Mouse (Mus musculus) macrophage (primary cell): Measurements from ENCODE around the gene Wdr53. TPM values are rescaled to one million over a fixed set of nuclear protein-coding genes. Genes with fewer than 3 reads are reported as not detected.
"Not testable (repeated sequence)": the region's sequence is repeated elsewhere in the genome, so short reads cannot be mapped to it uniquely, and the experiment has no call there.

Experiments
- H3K27ac ChIP-seq: fragments of 350-480 bp; formaldehyde crosslinking; 2 replicates; pipeline ENCODE4 v1.9.0; 2021
- H3K36me3 ChIP-seq: fragments of 350-480 bp; formaldehyde crosslinking; 2 replicates; pipeline ENCODE4 v1.9.0; 2021; ENCODE audit errors: inconsistent target
- H3K4me3 ChIP-seq: fragments of 350-480 bp; formaldehyde crosslinking; 2 replicates; pipeline ENCODE4 v1.9.0; 2021; ENCODE audit errors: inconsistent target
- H3K79me2 ChIP-seq: fragments of 350-480 bp; formaldehyde crosslinking; 2 replicates; pipeline ENCODE4 v1.9.0; 2021; ENCODE audit errors: inconsistent target
- WGBS: methylation state at CpG from one replicate; pipeline ENCODE4 v1.1.7; 2026; ENCODE audit warnings: inconsistent platforms; ENCODE audit not compliant: missing documents; 5-methylcytosine and 5-hydroxymethylcytosine counted together
- polyA plus RNA-seq: library from polyadenylated mRNA; stranded (reverse); fragments of 250-400 nt; gene quantifications from 3 replicates; pipeline ENCODE4 v1.2.4, GENCODE M21; 2018; ENCODE audit warnings: inconsistent platforms
- total RNA-seq, 78 experiments: library from RNA; depleted of rRNA; stranded (reverse); fragments of 250-400 nt; gene quantifications; 1 replicate in 9 of 78; 2 replicates in 24 of 78; 3 replicates in 43 of 78; 4 replicates in 2 of 78; pipeline ENCODE4 v1.2.4; 2018; ENCODE audit warnings: inconsistent platforms in 56 of 78

Gene Wdr53
- total RNA-seq (2018; cell fraction: chromatin; rRNA removed) = 10 to 100 TPM in 19 of 26 experiments, 1 to 10 TPM in 7; 5.2 to 29.7 (median 14.5) TPM
- 10 to 100 TPM in 23 of 26 experiments, 1 to 10 TPM in 3; 9.4 to 21.4 (median 17.3) TPM for total RNA-seq (2018; cell fraction: cytosol; rRNA removed)
- 10 to 100 TPM in 21 of 26 experiments, 1 to 10 TPM in 5; 6.4 to 33.6 (median 13.4) TPM for total RNA-seq (2018; cell fraction: nucleus; rRNA removed)
- polyA plus RNA-seq = 14.7 to 20.5 TPM (median 18.9 TPM) in 3 replicates

DNA sequence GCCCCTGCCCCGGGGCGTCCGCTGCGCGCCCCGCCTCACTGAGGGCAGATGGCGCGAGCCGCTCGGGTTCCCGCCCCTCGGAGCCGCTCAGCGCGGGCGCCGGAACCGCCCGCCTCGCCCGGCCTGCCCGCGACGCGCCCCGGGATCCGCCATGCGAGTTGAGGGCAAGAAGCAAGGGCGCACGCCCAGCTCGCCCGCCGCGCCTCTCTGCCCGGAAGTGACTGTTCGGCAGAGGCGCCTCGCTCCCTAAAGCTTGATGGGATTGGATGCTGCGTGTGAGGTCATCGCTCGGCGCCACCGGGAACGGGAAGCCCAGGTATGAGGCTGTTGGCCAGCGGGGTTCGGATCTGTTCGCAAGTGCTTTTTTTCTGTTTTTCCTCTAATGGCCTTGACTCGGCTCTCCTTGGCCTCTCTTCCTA is at the start of gene Wdr53, which contains the start of gene Fbxo45:
Wdr53 (plus strand) TSS at position 276 of the 419 bp plus-strand sequence.
Fbxo45 (minus strand) TSS at position 207 of the 419 bp plus-strand sequence.
- Histone ChIP-seq H3K36me3 (no peaks in the 10 kb centered on the region), H3K79me2 (peaks cover 74% of the 10 kb centered on the region), H3K27ac (peak within 1 kb of the TSS; percentile 70), H3K4me3 (peak within 1 kb of the TSS; percentile 99)
- 0% methylated on average over 46 of the region's 48 CpGs for WGBS

DNA sequence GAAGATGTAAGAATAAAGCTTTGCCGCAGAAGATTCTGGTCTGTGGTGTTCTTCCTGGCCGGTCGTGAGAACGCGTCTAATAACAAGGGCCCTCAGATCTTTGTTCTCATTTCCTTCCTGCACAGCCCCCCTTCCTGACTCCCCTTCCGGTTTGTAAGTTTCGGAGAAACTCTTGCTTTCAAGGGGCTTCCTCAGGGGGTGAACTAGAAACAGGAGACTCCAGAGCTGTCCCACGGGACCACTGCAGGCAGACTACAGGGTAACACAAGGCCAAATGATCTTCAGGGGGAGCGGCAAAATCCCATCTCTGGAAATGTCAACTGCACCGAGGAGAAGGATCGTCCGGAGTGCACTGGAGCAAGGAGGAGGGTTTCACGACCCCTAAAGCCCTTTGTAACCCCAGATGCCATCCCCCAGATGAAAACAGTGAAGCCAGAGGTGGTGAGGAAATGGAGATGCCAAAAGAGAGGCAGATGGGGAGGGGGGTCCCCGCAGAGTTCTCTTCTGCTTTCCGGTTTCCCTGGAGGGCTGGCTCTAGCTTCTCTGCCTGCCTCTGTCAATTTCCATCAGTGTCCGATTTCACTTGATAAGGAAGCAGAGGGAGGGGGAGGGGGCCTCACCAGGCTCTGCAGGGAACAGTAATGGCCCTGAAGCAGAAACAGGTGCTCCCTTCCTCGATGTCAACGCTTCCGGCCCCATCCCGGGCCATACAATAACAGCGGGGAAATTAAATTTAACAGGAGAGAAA is 46.6 kb upstream of the Wdr53 start:
- Histone ChIP-seq H3K4me3 (peak overlapping the region; percentile 9; the same call in 1 of the 2 replicates), H3K79me2 (no peaks in the 10 kb centered on the region), H3K36me3 (no peaks in the 10 kb centered on the region), H3K27ac (peak overlapping the region; percentile 70)
- 79% methylated on average over 20 of the region's 21 CpGs for WGBS

DNA sequence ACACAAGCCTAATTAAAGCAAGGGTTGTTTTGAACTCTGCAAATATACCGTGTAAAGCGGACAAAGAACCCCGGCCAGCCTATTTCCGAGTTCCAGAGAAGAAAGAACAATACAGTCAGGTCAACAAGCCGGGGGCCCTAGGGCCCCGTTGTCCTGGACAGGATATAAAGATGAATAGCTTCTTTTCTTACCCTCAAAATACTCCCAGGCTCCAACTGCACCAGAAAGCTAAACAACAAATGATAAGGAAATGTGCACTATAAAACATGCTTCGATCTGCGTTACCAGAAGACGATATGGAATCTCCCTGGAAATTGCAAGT is 46.1 kb upstream of the Wdr53 start:
- Histone ChIP-seq H3K4me3 (no peak overlapping the region), H3K79me2 (no peaks in the 10 kb centered on the region), H3K36me3 (no peaks in the 10 kb centered on the region), H3K27ac (peak overlapping the region; percentile 70)
- WGBS = 79% methylated on average over 9 of the region's 9 CpGs

DNA sequence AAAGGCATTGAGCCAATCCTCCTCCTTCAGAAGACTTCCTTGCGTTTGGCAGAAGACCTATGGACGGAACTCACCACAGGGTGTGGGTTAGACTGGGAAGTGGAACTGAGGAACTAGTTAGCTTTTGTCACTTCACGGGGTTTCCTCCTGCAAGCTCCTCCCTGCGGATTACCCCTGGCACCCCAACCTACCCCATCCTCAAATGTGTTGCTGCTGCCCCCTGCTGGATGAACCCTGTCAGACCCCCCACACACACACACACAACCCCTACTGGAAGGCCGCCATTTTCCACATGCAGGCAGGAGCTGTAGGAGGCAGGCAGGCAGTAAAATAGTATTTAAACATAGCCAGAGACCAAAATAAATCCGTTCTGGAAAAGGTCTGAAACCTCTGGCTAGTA is 44.3 kb upstream of the Wdr53 start:
- H3K36me3 ChIP-seq = no peaks in the 10 kb centered on the region
- 20% methylated on average over 6 of the region's 6 CpGs for WGBS
- no peaks in the 10 kb centered on the region for H3K79me2 ChIP-seq
- peak overlapping the region; percentile 71 for H3K27ac ChIP-seq
- H3K4me3 ChIP-seq = no peak overlapping the region

DNA sequence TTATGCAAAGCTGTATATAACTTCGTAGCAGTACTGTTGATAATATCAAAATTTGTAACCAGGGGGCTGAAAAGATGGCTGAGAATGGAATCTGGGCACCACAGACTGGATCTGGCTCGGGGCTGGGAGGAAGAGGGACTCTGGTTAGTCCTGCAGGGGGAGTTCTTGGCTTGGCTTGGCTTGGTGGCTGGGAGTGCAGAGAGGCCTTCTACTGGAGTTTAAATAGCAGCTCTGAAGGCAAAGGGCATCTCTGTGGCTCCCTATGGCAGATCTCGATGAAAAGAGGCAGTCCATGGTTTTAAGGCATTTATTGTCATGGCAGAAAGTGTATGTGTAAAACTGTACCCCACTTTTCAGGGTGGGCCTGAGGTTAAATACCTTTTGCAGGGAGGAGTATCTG is 42.1 kb upstream of the Wdr53 start:
- no peak overlapping the region for H3K27ac ChIP-seq
- 90% methylated on average over 3 of the region's 3 CpGs for WGBS

DNA sequence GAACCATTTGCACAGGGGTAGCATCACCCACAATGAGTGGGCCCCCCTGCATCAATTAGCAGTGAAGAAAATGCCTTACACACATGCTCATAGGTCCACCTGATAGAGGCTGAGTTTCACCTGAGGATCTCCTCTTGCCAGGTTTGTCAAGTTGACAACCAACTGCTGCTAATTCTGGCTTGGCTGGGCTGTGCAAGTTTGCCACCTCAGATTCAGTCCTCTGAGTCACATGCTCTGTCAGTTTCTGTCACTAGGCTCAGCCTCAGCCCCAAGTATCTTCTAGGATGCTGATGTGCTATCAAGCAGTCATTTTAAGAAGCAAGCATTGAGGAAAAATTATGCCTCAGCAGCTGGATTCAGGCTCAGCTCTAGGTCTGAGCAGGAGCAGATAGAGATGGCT is 32.9 kb upstream of the Wdr53 start:
- Histone ChIP-seq H3K36me3 (no peaks in the 10 kb centered on the region), H3K27ac (no peak overlapping the region), H3K4me3 (no peak overlapping the region), H3K79me2 (no peaks in the 10 kb centered on the region)

More for the DNA sequence above, 42.1 kb upstream of the Wdr53 start:
- Histone ChIP-seq H3K36me3 (no peaks in the 10 kb centered on the region), H3K79me2 (no peaks in the 10 kb centered on the region), H3K4me3 (no peak overlapping the region)

DNA sequence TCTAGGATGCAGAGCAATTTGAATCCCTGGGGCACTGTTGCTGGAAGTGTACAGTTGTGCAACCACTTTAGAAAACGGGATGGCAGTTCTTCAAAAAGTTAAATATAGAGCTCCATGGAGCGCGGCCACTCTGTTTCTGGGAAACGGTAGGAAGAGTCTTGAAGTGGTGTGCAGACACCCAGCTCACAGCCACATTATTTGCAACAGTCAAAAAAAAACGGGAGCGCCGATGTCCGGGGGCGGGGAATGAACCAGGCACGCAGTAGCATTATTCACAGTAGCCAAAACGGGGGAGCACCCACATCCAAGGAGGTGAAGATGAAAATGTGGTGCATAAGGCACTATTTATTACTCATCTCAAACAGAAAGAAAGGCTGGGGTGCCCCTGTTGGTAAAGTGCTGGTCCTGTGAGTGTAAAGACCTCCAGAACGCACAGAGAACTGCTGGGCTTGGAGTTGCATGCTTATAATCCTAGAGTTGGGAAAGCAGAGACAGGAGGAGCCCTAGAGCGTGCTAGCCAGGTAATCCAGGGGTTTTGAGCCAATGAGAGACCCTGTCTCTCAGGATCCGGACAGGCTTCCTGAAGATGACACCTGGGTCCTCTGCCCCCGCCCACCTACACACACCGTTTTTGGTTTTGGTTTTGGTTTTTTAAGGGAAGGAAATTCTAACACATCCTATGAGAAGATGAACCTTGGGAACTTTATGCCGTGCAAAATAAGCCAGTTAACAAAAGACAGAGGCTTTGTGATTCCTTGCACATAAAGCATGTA is 32.0 kb upstream of the Wdr53 start:
- Histone ChIP-seq H3K27ac (no peak overlapping the region), H3K4me3 (no peak overlapping the region), H3K36me3 (no peaks in the 10 kb centered on the region), H3K79me2 (no peaks in the 10 kb centered on the region)
- WGBS = 71% methylated on average over 17 of the region's 17 CpGs

DNA sequence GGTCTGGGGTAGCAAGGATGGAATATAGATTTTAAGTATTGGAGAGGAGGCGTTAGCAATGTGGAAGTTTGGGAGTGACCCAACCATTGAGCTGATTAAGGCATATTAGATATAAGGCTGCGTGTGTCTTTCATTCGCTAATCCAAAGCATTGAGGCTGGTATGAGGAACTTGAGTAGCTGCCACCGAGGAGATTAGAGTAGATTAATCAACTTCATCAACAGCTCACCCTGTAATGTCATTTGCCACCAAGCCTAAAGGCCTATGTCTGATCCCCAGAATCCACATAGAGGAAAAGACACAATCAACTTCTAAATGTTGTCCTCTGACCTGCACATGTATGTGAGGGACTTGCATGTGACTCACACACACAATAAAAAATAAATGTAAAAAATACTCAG is 25.2 kb upstream of the Wdr53 start:
- 82% methylated on average over 4 of the region's 4 CpGs for WGBS
- no peak overlapping the region for H3K4me3 ChIP-seq
- H3K79me2 ChIP-seq = no peaks in the 10 kb centered on the region
- H3K36me3 ChIP-seq = no peaks in the 10 kb centered on the region
- H3K27ac ChIP-seq = no peak overlapping the region

DNA sequence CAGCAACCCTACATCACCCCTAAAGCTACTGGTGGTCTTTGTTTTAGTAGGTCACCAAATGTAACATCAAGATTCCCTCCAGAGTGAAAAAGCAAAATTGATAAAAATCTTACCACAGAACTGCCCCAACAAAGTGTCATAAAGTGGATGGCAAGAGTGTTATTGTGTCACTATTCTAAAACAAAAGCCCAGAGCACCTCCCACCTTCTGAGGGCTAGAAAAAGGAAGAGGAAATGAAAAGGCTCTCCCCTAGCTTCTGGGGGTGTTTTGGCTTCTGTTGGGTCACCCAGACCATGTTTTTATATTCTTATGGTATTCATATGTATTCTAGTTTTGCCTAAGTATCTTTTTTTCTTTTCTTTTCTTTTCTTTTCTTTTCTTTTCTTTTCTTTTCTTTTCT is 24.6 kb upstream of the Wdr53 start:
- Histone ChIP-seq H3K27ac (no peak overlapping the region), H3K79me2 (no peaks in the 10 kb centered on the region), H3K4me3 (no peak overlapping the region), H3K36me3 (no peaks in the 10 kb centered on the region)

DNA sequence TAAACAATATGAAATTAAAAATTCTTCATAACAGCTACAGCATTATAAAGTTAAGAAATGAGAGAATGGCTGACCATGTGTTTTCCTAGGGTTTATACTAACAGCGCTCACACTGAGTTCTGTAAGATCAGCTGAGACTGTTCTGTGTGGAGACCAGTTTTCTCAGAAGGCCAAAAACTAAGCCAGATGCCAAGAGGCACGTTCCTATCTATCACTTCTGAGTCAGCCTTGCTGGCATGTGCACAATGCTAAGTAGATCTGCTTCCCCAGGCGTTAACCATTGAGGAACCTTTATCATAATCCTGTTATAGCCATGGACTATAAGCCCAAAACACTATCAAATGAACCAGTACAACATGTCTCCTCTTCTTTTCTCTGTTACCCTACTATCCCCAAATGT is 15.0 kb upstream of the Wdr53 start:
- not testable (repeated sequence) for H3K36me3 ChIP-seq, H3K79me2 ChIP-seq, H3K4me3 ChIP-seq, H3K27ac ChIP-seq
- WGBS = 72% methylated on average over 2 of the region's 3 CpGs

DNA sequence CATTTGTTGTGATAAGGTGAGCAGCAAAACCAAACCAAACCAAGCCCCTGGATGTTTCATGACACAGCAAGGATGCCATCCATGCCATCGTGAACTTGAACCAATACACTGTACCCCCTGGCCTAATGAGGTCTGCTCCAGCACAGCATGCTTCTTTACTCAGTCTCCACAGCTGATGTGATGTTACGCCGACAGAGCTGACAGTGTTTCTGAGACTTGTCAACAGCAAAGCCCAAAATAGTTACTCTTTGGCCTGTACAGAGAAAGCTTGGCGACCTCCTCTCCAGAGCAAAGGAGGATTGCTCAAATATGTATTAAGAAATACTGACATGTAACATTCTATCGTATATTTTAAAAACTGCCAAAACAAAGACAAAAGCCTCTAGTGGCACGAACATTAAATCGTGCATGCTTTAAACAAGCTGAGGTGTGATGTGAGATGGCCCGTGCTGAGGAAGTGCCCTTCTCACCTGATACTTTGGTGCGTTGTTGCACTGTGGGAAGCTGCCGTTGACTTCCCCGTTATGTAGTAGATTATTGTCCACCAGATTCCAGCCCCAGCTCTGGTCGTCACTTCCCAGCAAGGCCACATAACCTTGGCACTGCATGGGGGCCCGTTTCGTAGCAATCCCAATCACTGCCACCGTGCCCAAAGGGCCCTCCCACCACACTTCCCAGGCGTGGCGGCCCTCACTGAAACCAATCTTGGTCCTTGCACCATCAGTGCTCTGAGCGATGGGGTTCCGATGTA is 8.9 kb upstream of the Wdr53 start:
- H3K4me3 ChIP-seq = no peak overlapping the region
- H3K36me3 ChIP-seq = no peaks in the 10 kb centered on the region; the same call in 1 of the 2 replicates
- no peak overlapping the region for H3K27ac ChIP-seq
- WGBS = 93% methylated on average over 19 of the region's 19 CpGs
- peaks cover 54% of the 10 kb centered on the region for H3K79me2 ChIP-seq

DNA sequence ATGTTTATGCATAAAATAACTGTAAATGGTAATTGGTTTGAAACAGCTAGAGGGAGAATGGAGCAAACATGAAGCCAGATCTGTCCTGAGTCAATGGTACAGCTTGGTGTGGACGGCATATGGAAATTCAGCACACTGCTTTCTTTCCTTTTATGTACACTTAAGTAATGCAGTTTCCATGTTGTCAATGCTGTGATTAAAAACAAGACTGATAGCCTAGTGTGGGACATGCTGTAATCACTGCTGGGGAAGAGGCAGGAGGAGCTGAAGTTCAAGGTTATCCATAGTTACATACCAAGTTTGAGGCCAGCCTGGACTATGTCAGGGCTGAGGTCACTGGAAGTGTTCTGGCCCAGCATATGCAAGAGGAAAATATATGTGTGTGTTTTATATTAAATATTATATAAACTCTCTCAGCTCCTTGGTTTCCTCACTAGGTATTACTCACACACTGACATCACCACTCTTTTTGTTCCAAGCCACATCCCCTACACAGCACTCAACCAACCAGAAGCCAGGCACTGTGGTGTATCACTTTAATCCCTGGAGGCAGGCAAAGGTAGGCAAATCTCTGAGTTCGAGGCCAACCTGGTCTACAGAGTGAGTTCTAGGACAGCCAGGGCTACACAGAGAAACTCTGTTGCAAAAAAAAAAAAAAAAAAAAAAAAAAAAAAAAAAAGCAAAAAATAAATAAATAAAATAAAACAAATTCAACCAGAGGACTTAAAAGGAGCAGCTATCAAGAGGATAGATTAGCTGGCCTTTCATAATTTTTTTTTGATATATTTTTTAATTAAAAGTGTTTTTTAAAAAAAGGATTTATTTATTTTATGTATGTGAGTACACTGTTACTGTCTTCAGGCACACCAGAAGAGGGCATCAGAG is 7.4 kb upstream of the Wdr53 start:
- Histone ChIP-seq H3K4me3 (no peak overlapping the region), H3K79me2 (peaks cover 70% of the 10 kb centered on the region), H3K36me3 (no peaks in the 10 kb centered on the region; the same call in 1 of the 2 replicates), H3K27ac (no peak overlapping the region)
- WGBS = 95% methylated on average over 2 of the region's 2 CpGs

DNA sequence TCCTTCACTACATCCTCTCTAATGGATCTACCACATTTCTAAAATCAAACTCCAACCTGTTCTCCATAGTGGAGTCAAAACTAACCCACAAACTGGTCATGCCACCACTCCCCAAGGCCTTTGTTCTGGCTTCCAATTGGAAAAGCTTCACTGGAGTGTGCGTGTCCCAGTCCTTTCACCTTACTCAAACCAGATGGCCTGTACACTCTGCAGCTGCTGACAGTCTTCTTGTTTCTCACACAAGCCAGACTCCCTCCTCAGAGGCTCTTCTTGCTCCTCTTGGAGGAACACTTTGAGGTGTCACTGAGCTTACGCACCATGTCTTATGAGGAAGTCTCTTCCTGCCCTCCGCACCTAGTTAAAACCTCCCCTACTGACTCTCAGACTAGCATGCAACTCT is 3.1 kb upstream of the Wdr53 start:
- H3K27ac ChIP-seq = no peak overlapping the region
- 92% methylated on average over 3 of the region's 3 CpGs for WGBS

DNA sequence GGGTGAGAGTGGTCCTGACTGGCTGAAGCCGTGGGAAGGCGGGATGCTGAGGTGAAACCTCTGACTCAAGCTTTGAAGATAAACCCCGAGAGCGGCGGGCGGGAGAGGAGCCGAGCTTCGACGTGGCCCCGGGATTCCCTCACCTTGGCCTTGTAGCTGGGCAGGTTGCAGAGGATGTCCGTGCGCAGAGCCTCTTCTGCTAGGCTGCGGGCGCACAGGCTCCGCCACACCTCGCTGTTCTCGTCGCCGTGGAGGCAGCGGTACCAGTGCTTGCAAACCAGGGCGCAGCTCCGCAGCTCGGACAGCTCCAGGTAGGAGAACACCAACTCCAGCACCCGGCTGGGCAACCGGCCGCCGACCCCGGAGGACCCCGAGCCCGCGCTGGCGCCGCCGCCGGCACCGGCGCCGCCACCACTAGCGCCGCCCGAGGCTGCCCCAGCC is 656 bp upstream of the Wdr53 start:
- Histone ChIP-seq H3K27ac (peak overlapping the region; percentile 10; the same call in 1 of the 2 replicates), H3K79me2 (peaks cover 79% of the 10 kb centered on the region), H3K4me3 (peak overlapping the region; percentile 65), H3K36me3 (no peaks in the 10 kb centered on the region)
- WGBS = 1% methylated on average over 36 of the region's 41 CpGs

More for the DNA sequence above, 3.1 kb upstream of the Wdr53 start:
- no peaks in the 10 kb centered on the region for H3K36me3 ChIP-seq
- peaks cover 93% of the 10 kb centered on the region for H3K79me2 ChIP-seq
- no peak overlapping the region for H3K4me3 ChIP-seq
